Mouse (Mus musculus): ENCODE measurements around the gene Gm17689. TPM values are rescaled to one million over a fixed set of nuclear protein-coding genes. Genes with fewer than 3 reads are reported as not detected.

Gene Gm17689
- total RNA-seq (2012; rRNA removed) (not detected in 2 replicates), polyA plus RNA-seq (2012; ENCODE audit: insufficient read depth in 1 of 2, insufficient read length in 2 of 2, low read depth in 1 of 2, low replicate concordance in 2 of 2, missing spikeins in 1 of 2) (not detected)

GRCm38 (mm10) chr9:36582535-36582934 lies at the start of gene Gm17689:
Gene Gm17689 (minus strand): TSS chr9:36582635.
- DNase-seq (ENCODE audit: low read depth, low spot score), result no peak
- Histone ChIP-seq H3K36me3 (ENCODE audit: control insufficient read depth in 1 of 2, insufficient read depth in 2 of 2, low read length in 2 of 2) (no peaks in the 10 kb centered on the region), H3K9me3 (replicated peaks; ENCODE audit: insufficient read depth, low read length) (no peaks in the 10 kb centered on the region), H3K4me1 (ENCODE audit: control insufficient read depth in 1 of 2, insufficient read depth in 2 of 2, low read length in 2 of 2) (no peaks in the 10 kb centered on the region), H3K79me2 (ENCODE audit: control insufficient read depth, insufficient read depth, low read length, poor library complexity) (no peaks in the 10 kb centered on the region), H3K9ac (ENCODE audit: control insufficient read depth, low read depth, low read length, poor library complexity, severe bottlenecking) (no peak within 1 kb of the TSS), H3K4me3 (ENCODE audit: control insufficient read depth in 1 of 2, insufficient read depth in 1 of 2, low read depth in 2 of 2, low read length in 2 of 2) (no peak within 1 kb of the TSS), H3K27ac (ENCODE audit: control insufficient read depth, low read depth, low read length) (no peak within 1 kb of the TSS), H3K27me3 (ENCODE audit: control insufficient read depth in 1 of 2, insufficient read depth in 2 of 2, low read length in 2 of 2) (no peaks in the 10 kb centered on the region)
- no peak for TF ChIP-seq ZC3H11A (IDR thresholded peaks at IDR 0.05; ENCODE audit: low read depth, low read length)
- TF ChIP-seq USF1 (IDR thresholded peaks at IDR 0.05; ENCODE audit: low read depth, low read length), result no peak
- TF ChIP-seq E2F4 (IDR thresholded peaks at IDR 0.05; ENCODE audit: borderline replicate concordance, low read depth, low read length), result no peak
- TF ChIP-seq MAX (IDR thresholded peaks at IDR 0.05; ENCODE audit: low read length), result no peak
- TF ChIP-seq MEF2A (IDR thresholded peaks at IDR 0.05; ENCODE audit: extremely low read depth, insufficient replicate concordance, low read depth, low read length, poor library complexity, severe bottlenecking), result no peak
- TF ChIP-seq POLR2AphosphoS2 (IDR thresholded peaks at IDR 0.05; ENCODE audit: low read length), result no peak
- TF ChIP-seq BHLHE40 (IDR thresholded peaks at IDR 0.05; ENCODE audit: borderline replicate concordance, low read depth, low read length), result no peak
- no peak for TF ChIP-seq EP300 (IDR thresholded peaks at IDR 0.05; ENCODE audit: low read depth in 1 of 2, low read length in 2 of 2)
- no peak for TF ChIP-seq TAL1 (IDR thresholded peaks at IDR 0.05; ENCODE audit: low read length)
- TF ChIP-seq RAD21 (IDR thresholded peaks at IDR 0.05; ENCODE audit: low read depth, low read length), result no peak
- TF ChIP-seq MYB (IDR thresholded peaks at IDR 0.05; ENCODE audit: low read depth, low read length), result no peak
- TF ChIP-seq ELF1 (IDR thresholded peaks at IDR 0.05; ENCODE audit: low read depth, low read length), result no peak
- no peak for TF ChIP-seq MXI1 (IDR thresholded peaks at IDR 0.05; ENCODE audit: low read depth, low read length)
- TF ChIP-seq NELFE (IDR thresholded peaks at IDR 0.05; ENCODE audit: low read depth, low read length), result no peak
- no peak for TF ChIP-seq USF2 (IDR thresholded peaks at IDR 0.05; ENCODE audit: borderline replicate concordance in 1 of 2, insufficient read depth in 1 of 2, low read depth in 1 of 2, low read length in 2 of 2)
- TF ChIP-seq CHD1 (IDR thresholded peaks at IDR 0.05; ENCODE audit: low read depth, low read length), result no peak
- TF ChIP-seq ZKSCAN1 (IDR thresholded peaks at IDR 0.05; ENCODE audit: low read depth, low read length), result no peak
- TF ChIP-seq ETS1 (IDR thresholded peaks at IDR 0.05; ENCODE audit: low read depth, low read length), result no peak

- H3K9ac ChIP-seq (ENCODE audit: control insufficient read depth, low read depth, low read length, poor library complexity, severe bottlenecking), result no peak within 1 kb of the TSS
- H3K9me3 ChIP-seq (replicated peaks; ENCODE audit: insufficient read depth, low read length), result no peaks in the 10 kb centered on the region
- no peak within 1 kb of the TSS for H3K4me3 ChIP-seq (ENCODE audit: control insufficient read depth in 1 of 2, insufficient read depth in 1 of 2, low read depth in 2 of 2, low read length in 2 of 2)
- no peaks in the 10 kb centered on the region for H3K4me1 ChIP-seq (ENCODE audit: control insufficient read depth in 1 of 2, insufficient read depth in 2 of 2, low read length in 2 of 2)
- H3K79me2 ChIP-seq (ENCODE audit: control insufficient read depth, insufficient read depth, low read length, poor library complexity), result no peaks in the 10 kb centered on the region
- TF ChIP-seq NRF1 (IDR thresholded peaks at IDR 0.05; ENCODE audit: insufficient read depth, low read depth, low read length, poor library complexity, severe bottlenecking) (no peak), MYC (IDR thresholded peaks at IDR 0.05; ENCODE audit: low read depth, low read length) (no peak), E2F4 (IDR thresholded peaks at IDR 0.05; ENCODE audit: borderline replicate concordance, low read depth, low read length) (no peak), ZNF384 (IDR thresholded peaks at IDR 0.05; ENCODE audit: low read depth, low read length) (no peak), HCFC1 (IDR thresholded peaks at IDR 0.05; ENCODE audit: low read depth, low read length) (no peak), NELFE (IDR thresholded peaks at IDR 0.05; ENCODE audit: low read depth, low read length) (no peak), ETS1 (IDR thresholded peaks at IDR 0.05; ENCODE audit: low read depth, low read length) (no peak), MAZ (IDR thresholded peaks at IDR 0.05; ENCODE audit: low read depth, low read length) (no peak), JUND (IDR thresholded peaks at IDR 0.05; ENCODE audit: low read depth, low read length) (no peak), POLR2AphosphoS2 (IDR thresholded peaks at IDR 0.05; ENCODE audit: low read length) (no peak), CTCF (IDR thresholded peaks at IDR 0.05 in 2 of 3, conservative IDR thresholded peaks at IDR 0.05 in 1 of 3; ENCODE audit: control insufficient read depth in 1 of 3, insufficient read depth in 1 of 3, low read depth in 2 of 3, low read length in 3 of 3, poor library complexity in 1 of 3, severe bottlenecking in 1 of 3) (no peak), ZMIZ1 (IDR thresholded peaks at IDR 0.05; ENCODE audit: low read depth, low read length) (no peak), CHD1 (IDR thresholded peaks at IDR 0.05; ENCODE audit: low read depth, low read length) (no peak), UBTF (IDR thresholded peaks at IDR 0.05; ENCODE audit: borderline replicate concordance, insufficient read depth, low read depth, low read length) (no peak), ELF1 (IDR thresholded peaks at IDR 0.05; ENCODE audit: low read depth, low read length) (no peak), ZKSCAN1 (IDR thresholded peaks at IDR 0.05; ENCODE audit: low read depth, low read length) (no peak), SMC3 (IDR thresholded peaks at IDR 0.05; ENCODE audit: low read depth, low read length) (no peak), MAFK (IDR thresholded peaks at IDR 0.05; ENCODE audit: borderline replicate concordance, low read depth, low read length) (no peak)
- H3K36me3 ChIP-seq (ENCODE audit: control insufficient read depth in 1 of 2, insufficient read depth in 2 of 2, low read length in 2 of 2), result no peaks in the 10 kb centered on the region
- no peak for DNase-seq (ENCODE audit: low read depth, low spot score)
- no peak within 1 kb of the TSS for H3K27ac ChIP-seq (ENCODE audit: control insufficient read depth, low read depth, low read length)
- H3K27me3 ChIP-seq (ENCODE audit: control insufficient read depth in 1 of 2, insufficient read depth in 2 of 2, low read length in 2 of 2), result no peaks in the 10 kb centered on the region
Observed at GRCm38 (mm10) chr9:36541863-36542262, 40.6 kb downstream of the Gm17689 start, which contains the start of gene Gm5615. Gene Gm5615 (minus strand): TSS chr9:36541963.
